Mouse (Mus musculus) heart, adult 10 weeks (tissue): ENCODE results near the gene Tspan15. TPM values are rescaled to one million over a fixed set of nuclear protein-coding genes. Genes with fewer than 3 reads are reported as not detected.

Experiments used
- polyA plus RNA-seq: library from polyadenylated mRNA; stranded (reverse); fragments of 350-450 nt; fragmentation: Illumina TruSeq; extraction: RNeasy Lipid Tissue Mini Kit (QIAGEN cat#74804); gene quantifications from one replicate; pipeline ENCODE4 v1.2.3, GENCODE M21; 2014; ENCODE audit warnings: low read depth, low replicate concordance

The Tspan15 gene
- polyA plus RNA-seq: 5.9 TPM

DNA sequence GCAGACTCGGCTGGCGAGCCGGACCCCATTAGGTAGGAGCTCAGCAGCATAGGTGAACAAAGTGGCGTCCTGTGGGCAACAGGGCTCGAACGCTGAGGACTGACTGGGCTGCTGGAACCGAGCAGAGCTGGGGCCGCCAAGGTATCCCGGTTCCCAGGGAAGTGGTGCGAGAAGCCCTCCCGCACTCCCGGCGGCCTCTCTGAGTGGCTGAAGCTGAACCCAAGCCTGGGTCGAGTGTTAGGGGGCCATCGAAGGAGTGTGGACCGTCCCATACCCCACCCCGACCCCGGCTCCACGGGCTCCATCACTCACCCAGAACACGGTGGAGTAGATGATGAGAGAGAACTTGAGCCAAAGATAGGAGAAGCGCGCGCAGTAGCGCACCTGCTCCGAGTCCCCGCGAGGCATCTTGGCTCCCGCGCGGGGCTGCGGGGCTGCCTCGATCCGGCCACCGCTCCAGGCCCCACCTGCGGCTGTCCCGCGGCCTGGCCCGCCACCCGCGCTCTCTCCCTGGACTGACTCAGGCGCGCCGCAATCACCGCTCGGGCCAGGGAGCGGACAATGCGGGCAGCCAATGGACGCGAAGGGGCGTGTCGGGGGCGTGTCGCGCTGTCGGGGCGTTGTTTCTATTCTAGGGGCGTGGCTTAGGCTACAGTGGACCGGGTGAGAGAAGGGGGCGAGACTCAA lies at the start of gene Tspan15:
TSS of gene Tspan15 (minus strand) at position 544 of the 687 bp plus-strand sequence.

DNA sequence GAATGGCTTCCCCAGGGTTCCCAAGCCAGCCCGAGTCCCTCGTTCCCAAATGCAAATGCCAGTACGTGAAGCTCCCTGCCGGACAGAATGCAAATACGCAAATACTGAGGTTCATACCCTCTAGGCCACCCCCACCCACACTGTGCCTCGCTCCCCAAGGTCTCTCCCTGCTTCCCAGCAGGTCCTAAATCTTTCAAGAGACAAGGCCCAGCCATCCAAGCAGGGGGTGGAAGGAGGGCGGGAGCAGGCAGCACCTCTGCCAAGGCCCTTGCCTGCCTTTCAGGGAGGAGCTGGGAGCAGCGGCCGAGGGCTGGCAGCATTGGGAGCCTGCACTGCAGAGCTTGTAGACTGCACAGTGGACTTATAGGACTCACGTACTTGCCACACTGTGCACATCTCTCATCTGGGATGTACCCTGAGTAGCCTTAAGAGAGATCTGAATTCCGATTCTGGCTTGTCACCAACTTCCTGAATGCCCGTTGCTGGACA lies 21.0 kb upstream of the Tspan15 start, which contains the start of gene Tacr2:
TSS of gene Tacr2 (plus strand) at position 439 of the 489 bp plus-strand sequence.

DNA sequence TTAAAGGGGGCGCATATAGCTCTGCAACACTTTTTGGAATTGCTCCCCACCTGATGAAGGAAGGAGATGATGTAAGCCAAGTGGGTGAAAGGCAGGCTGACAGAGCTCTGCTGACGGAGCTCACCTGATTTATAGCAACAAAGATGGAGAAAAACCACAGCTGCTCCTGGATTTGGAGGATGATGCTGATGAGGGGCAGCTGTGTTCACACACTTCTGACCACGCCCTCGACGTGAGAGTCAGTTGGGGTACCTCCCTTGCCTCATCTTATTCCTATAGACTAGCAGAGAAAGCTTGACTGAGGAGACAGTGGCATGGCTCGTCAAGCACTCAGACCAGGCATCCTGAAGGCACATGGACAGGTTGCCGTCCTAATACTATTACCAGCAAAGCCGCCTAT lies 87.2 kb downstream of the Tspan15 start, which contains the start of gene Fam241b:
TSS of gene Fam241b (minus strand) at position 101 of the 400 bp plus-strand sequence.

Other genes starting within 250 kb of the Tspan15 start
- not detected for gene Neurog3, start 98.2 kb downstream of the Tspan15 start, polyA plus RNA-seq
- 3.6 TPM for gene Fam241b, start 87.3 kb downstream of the Tspan15 start, polyA plus RNA-seq
- gene Tacr2, start 21.2 kb upstream of the Tspan15 start, polyA plus RNA-seq: not detected
- 109 TPM for gene Hk1, start 148.7 kb upstream of the Tspan15 start, polyA plus RNA-seq
- not detected for gene Hkdc1, start 191.2 kb upstream of the Tspan15 start, polyA plus RNA-seq
- not detected for gene 4930507D05Rik, start 218.2 kb upstream of the Tspan15 start, polyA plus RNA-seq
- 36.8 TPM for gene Supv3l1, start 218.5 kb upstream of the Tspan15 start, polyA plus RNA-seq